Mouse (Mus musculus) left cerebral cortex, postnatal 14 days (tissue): ENCODE measurements around the gene Prap1. TPM values are rescaled to one million over a fixed set of nuclear protein-coding genes. Genes with fewer than 3 reads are reported as not detected.

Experiments used
- DNase-seq, 2 experiments: peaks; one replicate each; pipeline ENCODE4 v3.0.0; 2021 to 2022; ENCODE audit warnings: low spot score in 2 of 2, mixed read lengths in 1 of 2
- intact Hi-C: fragments of 180-260 bp; cut with DNase I; formaldehyde crosslinking; loops from one replicate; pipeline ENCODE4 v1.15.1; 2025
- total RNA-seq, 2 experiments: library from RNA; stranded (reverse); gene quantifications; 2 replicates each; pipeline ENCODE4 v1.2.3; 2021

The Prap1 gene
- total RNA-seq, 2 experiments from 2014 or later: not detected

- intact Hi-C loops: loop anchor here (2.0 to 5.0 kb wide), 4 partner anchors 37 to 747 kb away; partner anchors contain the start of genes Echs1, Mtg1 and Paox
- peak; percentile 94 to 96 for DNase-seq
Observed at GRCm38 (mm10) chr7:140080503-140081156, 12.6 kb upstream of the Prap1 start.

GRCm38 (mm10) chr7:140081408-140082241, 11.6 kb upstream of the Prap1 start:
- peak; percentile 49 to 58 for DNase-seq
- intact Hi-C loops: loop anchor here (2.0 to 5.0 kb wide), 4 partner anchors 36 to 746 kb away; partner anchors contain the start of genes Echs1, Mtg1 and Paox

- intact Hi-C loops: loop anchor here (5.0 kb wide), 3 partner anchors 35 to 745 kb away; partner anchors contain the start of genes Echs1, Mtg1 and Paox
- DNase-seq: peak; percentile 93 to 96
Observed at GRCm38 (mm10) chr7:140082242-140082678, 10.9 kb upstream of the Prap1 start, which contains the start of gene Caly. Gene Caly (minus strand): TSS chr7:140082548.

GRCm38 (mm10) chr7:140090601-140091000, 2.6 kb upstream of the Prap1 start:
- no peak for DNase-seq
- intact Hi-C loops: no loop called here

- DNase-seq: no peak
- intact Hi-C loops: no loop called here
Observed at GRCm38 (mm10) chr7:140094954-140095353, 1.8 kb downstream of the Prap1 start.

GRCm38 (mm10) chr7:140095556-140095955, 2.4 kb downstream of the Prap1 start:
- intact Hi-C loops: no loop called here
- DNase-seq: no peak

GRCm38 (mm10) chr7:140096055-140096454, 2.9 kb downstream of the Prap1 start:
- intact Hi-C loops: no loop called here

GRCm38 (mm10) chr7:140098466-140098865, 5.3 kb downstream of the Prap1 start:
- DNase-seq: no peak
- intact Hi-C loops: no loop called here

More at GRCm38 (mm10) chr7:140096055-140096454, 2.9 kb downstream of the Prap1 start:
- DNase-seq: no peak

GRCm38 (mm10) chr7:140101498-140101897, 8.3 kb downstream of the Prap1 start:
- intact Hi-C loops: no loop called here
- no peak for DNase-seq

- DNase-seq: peak; percentile 79 to 85
- intact Hi-C loops: no loop called here
Observed at GRCm38 (mm10) chr7:140101993-140102860, 9.0 kb downstream of the Prap1 start, which contains the start of gene Fuom. Gene Fuom (minus strand): TSS chr7:140102441.

GRCm38 (mm10) chr7:140104009-140104408, 10.8 kb downstream of the Prap1 start:
- intact Hi-C loops: no loop called here

GRCm38 (mm10) chr7:140111943-140112342, 18.7 kb downstream of the Prap1 start:
- DNase-seq: no peak
- intact Hi-C loops: no loop called here

More at GRCm38 (mm10) chr7:140104009-140104408, 10.8 kb downstream of the Prap1 start:
- no peak for DNase-seq

- intact Hi-C loops: loop anchor here (5.0 kb wide), 1 partner anchor 33 kb away; the partner anchor contains the start of gene Caly
Observed at GRCm38 (mm10) chr7:140115583-140116328, 22.6 kb downstream of the Prap1 start, which contains the start of gene Paox. Gene Paox (plus strand): TSS chr7:140115799.

GRCm38 (mm10) chr7:140116329-140117054, 23.3 kb downstream of the Prap1 start, which contains the start of gene Echs1:
Gene Echs1 (minus strand): TSS chr7:140116476.
- peak; percentile 83 to 84 for DNase-seq
- intact Hi-C loops: loop anchor here (5.0 kb wide), 1 partner anchor 34 kb away; the partner anchor contains the start of gene Caly

More at GRCm38 (mm10) chr7:140115583-140116328, 22.6 kb downstream of the Prap1 start, which contains the start of gene Paox:
- peak; percentile 57 to 63 for DNase-seq

GRCm38 (mm10) chr7:140120484-140120883, 27.3 kb downstream of the Prap1 start:
- DNase-seq: no peak
- intact Hi-C loops: no loop called here

GRCm38 (mm10) chr7:140121338-140121910, 28.2 kb downstream of the Prap1 start:
- no peak for DNase-seq
- intact Hi-C loops: no loop called here

- no peak for DNase-seq
- intact Hi-C loops: no loop called here
Observed at GRCm38 (mm10) chr7:140122765-140123164, 29.6 kb downstream of the Prap1 start.
